Mouse (Mus musculus) heart, adult 2 months (tissue): Measurements from ENCODE around the gene Fut2.

Source experiments
- CTCF ChIP-seq: fragments of 200-600 bp; IDR thresholded peaks from 2 replicates; pipeline ENCODE4 v1.8.1; 2022; ENCODE audit warnings: antibody characterized with exemption, mild to moderate bottlenecking, moderate library complexity
- EP300 ChIP-seq: fragments of 200-500 bp; IDR thresholded peaks from 2 replicates; pipeline ENCODE4 v1.6.1; 2011; ENCODE audit warnings: low read depth, low read length, control low read depth; ENCODE audit not compliant: insufficient read depth
- POLR2A ChIP-seq: fragments of 200-500 bp; IDR thresholded peaks from 2 replicates; pipeline ENCODE4 v1.6.1; 2011; ENCODE audit warnings: mild to moderate bottlenecking, low read depth, low read length, control low read depth; ENCODE audit not compliant: insufficient read depth

DNA sequence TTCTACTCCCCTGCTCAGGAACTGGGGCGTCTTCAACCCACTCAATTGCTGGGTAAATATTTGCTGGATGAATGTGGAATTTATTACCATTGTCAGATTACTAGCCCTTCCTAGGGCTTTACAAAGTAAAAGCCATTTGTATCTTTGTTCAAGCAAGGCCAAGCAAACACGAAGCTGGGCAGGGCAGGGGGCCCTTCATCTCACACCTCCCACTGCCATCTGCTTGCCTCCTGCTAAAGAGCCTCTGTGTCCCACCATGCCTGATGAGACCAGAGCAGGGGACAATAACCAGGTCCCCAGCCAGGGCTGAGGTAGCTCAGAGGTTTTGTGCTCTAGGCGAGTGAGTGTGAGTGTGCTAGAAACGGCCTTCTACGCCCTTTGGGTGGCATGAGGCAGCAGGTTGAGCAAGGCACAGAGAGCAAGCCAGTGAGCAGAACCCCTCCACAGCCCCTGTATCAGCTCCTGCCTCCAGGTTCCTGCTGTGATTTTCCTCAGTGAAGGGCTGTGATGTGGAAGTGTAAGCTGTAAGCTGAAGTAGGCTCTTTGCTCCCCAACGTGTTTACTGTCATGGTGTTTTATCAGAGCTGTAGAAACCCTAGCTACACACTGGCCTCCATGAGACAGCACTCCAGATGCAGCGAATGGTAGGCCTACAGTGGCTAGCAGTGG lies 11.6 kb upstream of the Fut2 start:
- TF ChIP-seq EP300 = no peak
- TF ChIP-seq POLR2A = no peak
- TF ChIP-seq CTCF = no peak
